Mouse (Mus musculus): ENCODE measurements around the gene Itih1. TPM values are rescaled to one million over a fixed set of nuclear protein-coding genes. Genes with fewer than 3 reads are reported as not detected.

Itih1 gene
- 0.10 TPM in 1 of 2 replicates, not detected in the other for polyA plus RNA-seq (2016; fragmentation: Nextera tagmentation; extraction: Ambion mirVana)

GRCm38 (mm10) chr14:30943038-30943437, at the start of gene Itih1:
Gene Itih1, minus strand, starts transcription at chr14:30943289.
- no peaks in the 10 kb centered on the region for H3K4me1 ChIP-seq (replicated peaks)
- H3K36me3 ChIP-seq, result no peaks in the 10 kb centered on the region
- WGBS, result 78% methylated on average over 7 of the region's 7 CpGs
- H3K9me3 ChIP-seq (replicated peaks), result no peaks in the 10 kb centered on the region
- no peak within 1 kb of the TSS for H3K9ac ChIP-seq
- H3K4me3 ChIP-seq, result no peak within 1 kb of the TSS
- no peak for ATAC-seq (ENCODE audit: insufficient number of reproducible peaks, low FRiP score)
- no peak within 1 kb of the TSS for H3K27ac ChIP-seq (ENCODE audit: poor library complexity, severe bottlenecking)
- no peaks in the 10 kb centered on the region for H3K27me3 ChIP-seq (replicated peaks)
- no peak within 1 kb of the TSS for H3K4me2 ChIP-seq

GRCm38 (mm10) chr14:30976222-30976621, 33.1 kb upstream of the Itih1 start:
- Histone ChIP-seq H3K27ac (ENCODE audit: poor library complexity, severe bottlenecking) (no peak overlapping the region), H3K9me3 (replicated peaks) (no peaks in the 10 kb centered on the region), H3K27me3 (replicated peaks) (no peaks in the 10 kb centered on the region), H3K4me3 (no peak overlapping the region), H3K36me3 (peaks cover 13% of the 10 kb centered on the region), H3K4me2 (no peak overlapping the region), H3K4me1 (replicated peaks) (no peaks in the 10 kb centered on the region), H3K9ac (no peak overlapping the region)
- ATAC-seq (ENCODE audit: insufficient number of reproducible peaks, low FRiP score), result no peak
- 75% methylated on average over 3 of the region's 3 CpGs for WGBS

- peaks cover 15% of the 10 kb centered on the region for H3K36me3 ChIP-seq
- H3K4me1 ChIP-seq (replicated peaks), result no peaks in the 10 kb centered on the region
Observed at GRCm38 (mm10) chr14:30974204-30974603, 31.1 kb upstream of the Itih1 start.

GRCm38 (mm10) chr14:30960366-30960765, 17.3 kb upstream of the Itih1 start:
- no peak overlapping the region for H3K4me3 ChIP-seq
- no peak for ATAC-seq (ENCODE audit: insufficient number of reproducible peaks, low FRiP score)
- 88% methylated on average over 1 of the region's 1 CpGs for WGBS
- no peaks in the 10 kb centered on the region for H3K9me3 ChIP-seq (replicated peaks)
- H3K36me3 ChIP-seq, result no peaks in the 10 kb centered on the region
- H3K9ac ChIP-seq, result no peak overlapping the region
- H3K27ac ChIP-seq (ENCODE audit: poor library complexity, severe bottlenecking), result no peak overlapping the region
- no peaks in the 10 kb centered on the region for H3K27me3 ChIP-seq (replicated peaks)
- no peak overlapping the region for H3K4me2 ChIP-seq
- no peaks in the 10 kb centered on the region for H3K4me1 ChIP-seq (replicated peaks)

More at GRCm38 (mm10) chr14:30974204-30974603, 31.1 kb upstream of the Itih1 start:
- H3K27me3 ChIP-seq (replicated peaks), result no peaks in the 10 kb centered on the region
- H3K4me2 ChIP-seq, result no peak overlapping the region
- WGBS, result 69% methylated on average over 6 of the region's 6 CpGs
- no peaks in the 10 kb centered on the region for H3K9me3 ChIP-seq (replicated peaks)
- no peak overlapping the region for H3K27ac ChIP-seq (ENCODE audit: poor library complexity, severe bottlenecking)
- no peak overlapping the region for H3K4me3 ChIP-seq
- no peak for ATAC-seq (ENCODE audit: insufficient number of reproducible peaks, low FRiP score)
- H3K9ac ChIP-seq, result no peak overlapping the region

- Histone ChIP-seq H3K9me3 (replicated peaks) (no peaks in the 10 kb centered on the region), H3K4me3 (no peak overlapping the region), H3K27ac (ENCODE audit: poor library complexity, severe bottlenecking) (no peak overlapping the region), H3K36me3 (no peaks in the 10 kb centered on the region), H3K4me2 (no peak overlapping the region), H3K27me3 (replicated peaks) (no peaks in the 10 kb centered on the region), H3K4me1 (replicated peaks) (no peaks in the 10 kb centered on the region), H3K9ac (no peak overlapping the region)
- WGBS, result 85% methylated on average over 4 of the region's 4 CpGs
- ATAC-seq (ENCODE audit: insufficient number of reproducible peaks, low FRiP score), result no peak
Observed at GRCm38 (mm10) chr14:30959031-30959430, 15.9 kb upstream of the Itih1 start.

GRCm38 (mm10) chr14:30958517-30958916, 15.4 kb upstream of the Itih1 start:
- WGBS, result 68% methylated on average over 2 of the region's 2 CpGs
- Histone ChIP-seq H3K4me2 (no peak overlapping the region), H3K9me3 (replicated peaks) (no peaks in the 10 kb centered on the region), H3K36me3 (no peaks in the 10 kb centered on the region), H3K27ac (ENCODE audit: poor library complexity, severe bottlenecking) (no peak overlapping the region), H3K9ac (no peak overlapping the region), H3K4me1 (replicated peaks) (no peaks in the 10 kb centered on the region), H3K4me3 (no peak overlapping the region), H3K27me3 (replicated peaks) (no peaks in the 10 kb centered on the region)
- no peak for ATAC-seq (ENCODE audit: insufficient number of reproducible peaks, low FRiP score)

- peak; percentile 99 for ATAC-seq (ENCODE audit: insufficient number of reproducible peaks, low FRiP score)
- Histone ChIP-seq H3K4me1 (replicated peaks) (peaks cover 8% of the 10 kb centered on the region), H3K9me3 (replicated peaks) (no peaks in the 10 kb centered on the region), H3K27ac (ENCODE audit: poor library complexity, severe bottlenecking) (no peak within 1 kb of the TSS; the same call in 1 of the 2 replicates), H3K27me3 (replicated peaks) (no peaks in the 10 kb centered on the region), H3K4me3 (peak within 1 kb of the TSS; percentile 74), H3K36me3 (no peaks in the 10 kb centered on the region), H3K9ac (peak within 1 kb of the TSS; percentile 82), H3K4me2 (peak within 1 kb of the TSS; percentile 76)
- under 1% methylated on average over 57 of the region's 57 CpGs for WGBS
Observed at GRCm38 (mm10) chr14:30951154-30951825, 8.2 kb upstream of the Itih1 start, which contains the start of gene Nek4. Gene Nek4, plus strand, starts transcription at chr14:30951377.

- 96% methylated on average over 10 of the region's 10 CpGs for WGBS
- ATAC-seq (ENCODE audit: insufficient number of reproducible peaks, low FRiP score), result no peak
- Histone ChIP-seq H3K4me1 (replicated peaks) (peaks cover 8% of the 10 kb centered on the region), H3K9me3 (replicated peaks) (no peaks in the 10 kb centered on the region), H3K27ac (ENCODE audit: poor library complexity, severe bottlenecking) (no peak overlapping the region), H3K36me3 (no peaks in the 10 kb centered on the region), H3K4me2 (no peak overlapping the region), H3K9ac (no peak overlapping the region), H3K27me3 (replicated peaks) (no peaks in the 10 kb centered on the region), H3K4me3 (no peak overlapping the region)
Observed at GRCm38 (mm10) chr14:30949986-30950385, 6.9 kb upstream of the Itih1 start.

- H3K9ac ChIP-seq, result no peak overlapping the region
- ATAC-seq (ENCODE audit: insufficient number of reproducible peaks, low FRiP score), result no peak
- H3K27me3 ChIP-seq (replicated peaks), result no peaks in the 10 kb centered on the region
- no peak overlapping the region for H3K4me2 ChIP-seq
- no peaks in the 10 kb centered on the region for H3K4me1 ChIP-seq (replicated peaks)
- H3K4me3 ChIP-seq, result no peak overlapping the region
- H3K27ac ChIP-seq (ENCODE audit: poor library complexity, severe bottlenecking), result no peak overlapping the region
- no peaks in the 10 kb centered on the region for H3K9me3 ChIP-seq (replicated peaks)
- H3K36me3 ChIP-seq, result no peaks in the 10 kb centered on the region
- 85% methylated on average over 2 of the region's 2 CpGs for WGBS
Observed at GRCm38 (mm10) chr14:30944745-30945144, 1.7 kb upstream of the Itih1 start.

- no peak overlapping the region for H3K27ac ChIP-seq (ENCODE audit: poor library complexity, severe bottlenecking)
- no peak overlapping the region for H3K4me3 ChIP-seq
- H3K9me3 ChIP-seq (replicated peaks), result no peaks in the 10 kb centered on the region
- H3K4me1 ChIP-seq (replicated peaks), result no peaks in the 10 kb centered on the region
- H3K9ac ChIP-seq, result no peak overlapping the region
- ATAC-seq (ENCODE audit: insufficient number of reproducible peaks, low FRiP score), result 0 out of 2 replicates have a peak, but pooled peaks have one; percentile 36
- H3K36me3 ChIP-seq, result no peaks in the 10 kb centered on the region
- H3K4me2 ChIP-seq, result no peak overlapping the region
- 57% methylated on average over 11 of the region's 11 CpGs for WGBS
- no peaks in the 10 kb centered on the region for H3K27me3 ChIP-seq (replicated peaks)
Observed at GRCm38 (mm10) chr14:30943860-30944674, 978 bp upstream of the Itih1 start.

- Histone ChIP-seq H3K4me2 (no peak overlapping the region), H3K36me3 (no peaks in the 10 kb centered on the region), H3K4me3 (no peak overlapping the region), H3K27me3 (replicated peaks) (no peaks in the 10 kb centered on the region), H3K9me3 (replicated peaks) (no peaks in the 10 kb centered on the region), H3K9ac (no peak overlapping the region), H3K27ac (ENCODE audit: poor library complexity, severe bottlenecking) (no peak overlapping the region), H3K4me1 (replicated peaks) (no peaks in the 10 kb centered on the region)
- no peak for ATAC-seq (ENCODE audit: insufficient number of reproducible peaks, low FRiP score)
- 67% methylated on average over 4 of the region's 4 CpGs for WGBS
Observed at GRCm38 (mm10) chr14:30942254-30942653, 835 bp downstream of the Itih1 start.
